Mouse (Mus musculus) thymus, adult 2 months (tissue): ENCODE measurements around the gene Emilin2.

Experiments
- CTCF ChIP-seq: fragments of 200-500 bp; IDR thresholded peaks from 2 replicates; pipeline ENCODE4 v1.5.1; 2012; ENCODE audit warnings: mild to moderate bottlenecking, control low read depth, low read length, moderate library complexity, borderline replicate concordance; ENCODE audit not compliant: control insufficient read depth, poor library complexity, insufficient read depth; ENCODE audit errors: extremely low read depth
- POLR2A ChIP-seq: fragments of 200-500 bp; IDR thresholded peaks from 2 replicates; pipeline ENCODE4 v1.6.1; 2012; ENCODE audit warnings: mild to moderate bottlenecking, low read length, control low read depth, moderate library complexity; ENCODE audit not compliant: control insufficient read depth, poor library complexity, insufficient read depth; ENCODE audit errors: extremely low read depth

DNA sequence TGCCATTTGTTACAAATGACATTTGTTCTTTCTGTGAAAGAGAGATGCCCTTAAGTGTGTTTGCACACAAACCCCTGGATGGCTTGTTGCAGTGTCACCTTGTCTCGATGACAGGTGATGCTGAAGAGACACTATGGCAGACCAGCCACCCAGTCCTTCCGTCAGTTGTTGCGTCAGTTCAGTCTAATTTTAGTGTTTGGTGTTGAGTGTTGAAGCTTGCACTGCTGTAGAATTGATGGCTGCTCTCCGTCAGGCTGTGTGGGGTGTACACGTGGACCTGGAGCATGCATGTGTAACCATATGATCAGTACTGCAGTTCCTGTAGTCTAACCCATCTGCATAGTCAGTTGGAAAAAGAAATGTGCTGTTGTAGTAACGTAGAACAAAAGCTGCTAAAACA lies 62.8 kb downstream of the Emilin2 start:
- TF ChIP-seq POLR2A = no peak
- no peak for TF ChIP-seq CTCF
